Comparison of ENCODE assay signal across 8 mouse cellular contexts in genomic region chr7:63212084-63212723, GRCm38 (mm10). TPM values are rescaled to one million over a fixed set of nuclear protein-coding genes. Genes with fewer than 3 reads are reported as not detected.
DNase-seq lines count a peak whose midpoint lies in the region; ATAC-seq and TF ChIP-seq lines count a peak whose summit lies in the region.

TSS of gene Chrna7 (minus strand) at chr7:63212569.

- TF ChIP-seq EP300 in liver, postnatal 0 days (IDR thresholded peaks at IDR 0.05; ENCODE audit: low read depth): no peak

- TF ChIP-seq CTCF in liver, postnatal 0 days (IDR thresholded peaks at IDR 0.05; ENCODE audit: low read depth): peak; percentile 48

- no peaks in the 10 kb centered on the region for H3K9me3 ChIP-seq in hindbrain, embryonic 10.5 days
- H3K9me3 ChIP-seq in liver, postnatal 0 days (ENCODE audit: low read length): no peaks in the 10 kb centered on the region

- peaks cover 12% of the 10 kb centered on the region for H3K27me3 ChIP-seq in hindbrain, embryonic 10.5 days (ENCODE audit: insufficient read depth, poor library complexity, severe bottlenecking)
- H3K27me3 ChIP-seq in liver, postnatal 0 days (ENCODE audit: insufficient read depth, low read length): peaks cover 9% of the 10 kb centered on the region

- H3K4me1 ChIP-seq in hindbrain, embryonic 10.5 days (replicated peaks): peaks cover 15% of the 10 kb centered on the region
- H3K4me1 ChIP-seq in liver, postnatal 0 days (ENCODE audit: insufficient read depth): no peaks in the 10 kb centered on the region

- peak within 1 kb of the TSS; percentile 85 for H3K4me2 ChIP-seq in liver, postnatal 0 days (ENCODE audit: low read depth, low read length)

- peak within 1 kb of the TSS; percentile 87 for H3K4me3 ChIP-seq in hindbrain, embryonic 10.5 days
- H3K4me3 ChIP-seq in liver, postnatal 0 days (ENCODE audit: low read depth, low read length): peak within 1 kb of the TSS; percentile 46

- H3K9ac ChIP-seq in liver, postnatal 0 days (replicated peaks): peak within 1 kb of the TSS; percentile 44; the same call in 1 of the 2 replicates

- DNase-seq in Muller cell, postnatal 12 days (ENCODE audit: inconsistent ontology term): peak; percentile 85
- DNase-seq in cerebellum, postnatal 10 days: peak; percentile 92 to 94
- peak; percentile 47 to 78 for DNase-seq in frontal cortex, postnatal 14 days (ENCODE audit: low spot score in 2 of 2)
- DNase-seq in hindbrain, embryonic 10.5 days (ENCODE audit: low spot score): peak; percentile 87
- peak; percentile 53 to 78 for DNase-seq in layer of hippocampus, adult 8-10 months (ENCODE audit: low spot score in 2 of 2)
- peak; percentile 76 for DNase-seq in liver, postnatal 0 days
- DNase-seq in ovary, postnatal 10 days (ENCODE audit: low spot score): peak; percentile 35
- peak; percentile 67 for DNase-seq in urinary bladder, postnatal 14 days (ENCODE audit: low spot score)

- peak within 1 kb of the TSS; percentile 93 for H3K27ac ChIP-seq in hindbrain, embryonic 10.5 days
- H3K27ac ChIP-seq in liver, postnatal 0 days (ENCODE audit: low read depth): no peak within 1 kb of the TSS

- WGBS in hindbrain, embryonic 10.5 days: under 1% methylated on average over 73 of the region's 73 CpGs
- 1% methylated on average over 56 of the region's 73 CpGs for WGBS in liver, postnatal 0 days (ENCODE audit: insufficient replicate concordance)

- peak; percentile 93 for ATAC-seq in liver, postnatal 0 days

- no peaks in the 10 kb centered on the region for H3K36me3 ChIP-seq in hindbrain, embryonic 10.5 days
- no peaks in the 10 kb centered on the region for H3K36me3 ChIP-seq in liver, postnatal 0 days (replicated peaks; ENCODE audit: insufficient read depth, low read length)

RNA-seq across cellular contexts. Expression of gene Chrna7, which starts in this region (rescaled TPM):
- 6.2 and 6.5 TPM in 2 replicates for polyA plus RNA-seq in hindbrain, embryonic 10.5 days (2016; fragmentation: Nextera tagmentation; extraction: Ambion mirVana)
- total RNA-seq in layer of hippocampus, adult 8-10 months (2022): 10 to 100 TPM; 36.5 to 43.5 (median 41.7) TPM
- polyA plus RNA-seq in liver, postnatal 0 days (2015; fragmentation: Nextera tagmentation; extraction: Ambion mirVana): not detected in 2 replicates

Comparison
In these comparisons a context has a peak if more than half of its experiments do, and no peak if none do; other contexts are left out.
1. Peak in DNase-seq, ATAC-seq, H3K4me3 ChIP-seq, H3K9ac ChIP-seq and H3K4me2 ChIP-seq in liver, postnatal 0 days; RNA of the gene not detected or under 1 TPM.
2. DNase-seq: peak in every context shown above with its lines; median percentile 93 in cerebellum, postnatal 10 days; 87 in hindbrain, embryonic 10.5 days; 85 in Muller cell, postnatal 12 days; 76 in liver, postnatal 0 days; 67 in urinary bladder, postnatal 14 days; 66 in layer of hippocampus, adult 8-10 months; 62 in frontal cortex, postnatal 14 days; 35 in ovary, postnatal 10 days.